Mouse (Mus musculus): ENCODE results near the gene Gga1. TPM values are rescaled to one million over a fixed set of nuclear protein-coding genes. Genes with fewer than 3 reads are reported as not detected.
"Not testable (repeated sequence)": the region's sequence is repeated elsewhere in the genome, so short reads cannot be mapped to it uniquely, and the experiment has no call there.

The Gga1 gene
- polyA plus RNA-seq, 1 experiment from 2014 or later = 14.8 TPM

DNA sequence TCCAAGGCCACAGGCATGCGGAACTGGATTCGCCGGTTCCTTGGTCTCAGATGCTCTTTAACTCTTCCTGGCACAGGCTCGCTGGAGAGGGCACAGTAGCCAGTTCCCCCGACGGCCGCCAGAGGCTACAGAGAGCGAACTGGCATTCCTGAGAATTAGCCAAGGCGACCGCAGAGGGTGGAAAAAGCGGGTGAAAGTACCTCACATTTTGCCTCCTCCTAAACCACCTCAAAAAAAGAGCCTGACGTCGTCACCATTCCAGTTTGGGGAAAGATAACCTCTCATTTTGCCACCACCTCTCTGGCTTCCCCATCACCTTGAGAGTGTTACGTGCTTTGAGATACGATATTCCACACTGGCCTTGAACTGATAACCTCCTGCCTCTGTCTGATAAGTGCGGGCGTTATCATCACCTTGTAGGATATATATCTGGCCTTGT is 713 bp upstream of the Gga1 start:
- 4% methylated on average over 17 of the region's 17 CpGs for WGBS (ENCODE audit: insufficient replicate concordance)
- ATAC-seq = no peak
- H3K9ac ChIP-seq (replicated peaks) = peak overlapping the region; percentile 89
- peak overlapping the region; percentile 96 for H3K27ac ChIP-seq (ENCODE audit: low read depth)
- peak overlapping the region; percentile 83 for H3K4me3 ChIP-seq (ENCODE audit: low read depth, low read length)
- no peaks in the 10 kb centered on the region for H3K27me3 ChIP-seq (ENCODE audit: insufficient read depth, low read length)
- H3K9me3 ChIP-seq (ENCODE audit: low read length) = no peaks in the 10 kb centered on the region
- TF ChIP-seq EP300 (IDR thresholded peaks at IDR 0.05; ENCODE audit: low read depth) (peak; percentile 73), CTCF (IDR thresholded peaks at IDR 0.05; ENCODE audit: low read depth) (peak; percentile 81)
- H3K4me1 ChIP-seq (ENCODE audit: insufficient read depth) = peaks cover 26% of the 10 kb centered on the region
- peak overlapping the region; percentile 92 for H3K4me2 ChIP-seq (ENCODE audit: low read depth, low read length)
- 0 out of 2 replicates have a peak, but pooled peaks cover 4% of the 10 kb centered on the region for H3K36me3 ChIP-seq (replicated peaks; ENCODE audit: insufficient read depth, low read length)
- peak; percentile 80 for DNase-seq

DNA sequence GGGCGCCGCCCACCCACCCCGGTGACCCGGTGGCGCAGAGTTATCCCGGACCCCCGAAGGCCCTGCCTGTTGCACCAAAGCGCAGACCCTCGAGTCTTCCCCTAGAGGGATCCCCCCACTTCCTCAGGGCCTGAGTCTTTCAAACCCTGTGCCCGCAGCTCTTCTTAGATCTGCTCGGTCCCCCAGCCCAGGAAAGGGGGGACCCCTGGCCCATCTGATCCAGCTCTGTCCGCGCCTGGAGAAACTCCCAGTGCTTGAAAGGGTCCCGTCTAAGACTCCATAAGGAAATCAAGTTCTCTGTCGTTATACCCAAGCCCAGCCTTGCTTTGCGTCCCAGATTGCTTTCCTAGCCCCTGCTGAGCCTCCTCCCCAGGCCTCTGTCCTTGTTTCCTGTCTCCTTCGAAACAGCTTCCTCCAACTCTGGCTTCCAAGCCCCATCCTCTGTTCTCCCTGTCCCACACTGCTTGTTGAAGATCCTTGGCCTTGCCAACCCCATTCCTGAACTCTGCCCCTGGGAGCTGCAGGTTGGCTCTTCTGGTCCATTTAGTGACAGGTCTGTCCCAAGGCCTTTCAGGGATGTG is 910 bp downstream of the Gga1 start:
- no peak for ATAC-seq
- Histone ChIP-seq H3K27ac (ENCODE audit: low read depth) (peak overlapping the region; percentile 96), H3K9ac (replicated peaks) (peak overlapping the region; percentile 89), H3K4me3 (ENCODE audit: low read depth, low read length) (peak overlapping the region; percentile 83), H3K27me3 (ENCODE audit: insufficient read depth, low read length) (no peaks in the 10 kb centered on the region), H3K4me2 (ENCODE audit: low read depth, low read length) (peak overlapping the region; percentile 92), H3K9me3 (ENCODE audit: low read length) (no peaks in the 10 kb centered on the region), H3K36me3 (replicated peaks; ENCODE audit: insufficient read depth, low read length) (peaks cover 19% of the 10 kb centered on the region), H3K4me1 (ENCODE audit: insufficient read depth) (peaks cover 26% of the 10 kb centered on the region)
- WGBS (ENCODE audit: insufficient replicate concordance) = 3% methylated on average over 15 of the region's 17 CpGs
- no peak for TF ChIP-seq EP300 (IDR thresholded peaks at IDR 0.05; ENCODE audit: low read depth)
- no peak for TF ChIP-seq CTCF (IDR thresholded peaks at IDR 0.05; ENCODE audit: low read depth)
- DNase-seq = no peak

DNA sequence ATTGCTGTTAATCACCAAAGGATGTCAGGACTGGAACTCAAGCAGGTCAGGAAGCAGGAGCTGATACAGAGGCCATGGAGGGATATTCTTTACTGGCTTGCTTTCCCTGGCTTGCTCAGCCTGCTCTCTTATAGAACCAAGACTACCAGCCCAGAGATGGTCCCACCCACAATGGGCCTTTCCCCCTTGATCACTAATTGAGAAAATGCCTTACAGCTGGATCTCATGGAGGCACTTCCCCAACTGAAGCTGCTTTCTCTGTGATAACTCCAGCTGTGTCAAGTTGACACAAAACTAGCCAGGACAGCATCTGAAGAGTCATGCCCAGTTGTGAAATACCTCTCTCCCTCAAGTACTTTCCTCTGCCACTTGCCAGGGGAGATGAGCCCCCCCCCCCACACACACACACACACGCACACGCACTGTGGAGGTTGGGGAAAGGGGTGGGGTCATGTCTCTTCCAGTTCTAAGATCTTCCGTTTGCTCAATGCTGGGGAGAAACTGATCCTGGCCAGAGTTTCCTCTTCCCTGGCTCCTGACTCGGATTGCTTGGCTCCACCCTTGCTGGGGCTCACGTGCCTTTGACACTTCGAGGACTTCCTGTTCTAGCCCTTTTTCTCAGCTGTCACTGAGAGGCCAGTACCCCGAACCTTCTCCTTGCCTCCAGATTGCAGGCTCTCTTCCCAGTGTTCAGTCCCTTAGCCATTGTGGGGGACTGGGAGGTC is 2.0 kb downstream of the Gga1 start:
- ATAC-seq; H3K4me3 ChIP-seq (ENCODE audit: low read depth, low read length); H3K27me3 ChIP-seq (ENCODE audit: insufficient read depth, low read length); H3K9ac ChIP-seq (replicated peaks); H3K9me3 ChIP-seq (ENCODE audit: low read length): not testable (repeated sequence)
- peaks cover 26% of the 10 kb centered on the region for H3K4me1 ChIP-seq (ENCODE audit: insufficient read depth)
- peak overlapping the region; percentile 71 for H3K27ac ChIP-seq (ENCODE audit: low read depth)
- peak; percentile 49 for DNase-seq
- peak overlapping the region; percentile 19; the same call in 1 of the 2 replicates for H3K4me2 ChIP-seq (ENCODE audit: low read depth, low read length)
- H3K36me3 ChIP-seq (replicated peaks; ENCODE audit: insufficient read depth, low read length) = peaks cover 30% of the 10 kb centered on the region
- WGBS (ENCODE audit: insufficient replicate concordance) = 23% methylated on average over 7 of the region's 7 CpGs

DNA sequence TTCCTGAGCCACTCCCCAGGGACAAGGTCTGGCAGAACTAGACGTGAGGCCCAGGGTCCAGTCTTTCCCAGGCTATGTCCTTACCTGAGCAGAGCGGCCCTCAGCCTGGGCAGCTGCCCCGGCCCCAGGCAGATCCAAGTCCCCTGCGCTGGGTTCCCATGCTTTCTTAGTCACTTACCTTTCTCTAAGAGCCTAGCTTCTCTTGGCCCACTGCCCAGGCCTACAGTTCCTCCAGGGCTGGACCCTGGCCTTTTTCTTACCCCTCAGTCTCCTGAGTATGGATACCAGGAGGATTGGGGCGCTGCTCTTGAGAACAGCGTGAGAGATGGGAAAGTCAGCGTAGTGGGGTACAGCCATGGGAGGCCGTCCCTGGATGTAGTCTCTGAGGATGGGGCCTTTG is 3.4 kb downstream of the Gga1 start:
- no peak for TF ChIP-seq CTCF (IDR thresholded peaks at IDR 0.05; ENCODE audit: low read depth)
- no peak for TF ChIP-seq EP300 (IDR thresholded peaks at IDR 0.05; ENCODE audit: low read depth)
- WGBS (ENCODE audit: insufficient replicate concordance) = 95% methylated on average over 8 of the region's 8 CpGs
- H3K4me3 ChIP-seq (ENCODE audit: low read depth, low read length) = no peak overlapping the region
- no peak overlapping the region for H3K9ac ChIP-seq (replicated peaks)
- H3K4me1 ChIP-seq (ENCODE audit: insufficient read depth) = peaks cover 26% of the 10 kb centered on the region
- no peak for DNase-seq
- no peaks in the 10 kb centered on the region for H3K27me3 ChIP-seq (ENCODE audit: insufficient read depth, low read length)
- no peaks in the 10 kb centered on the region for H3K9me3 ChIP-seq (ENCODE audit: low read length)
- no peak overlapping the region for H3K27ac ChIP-seq (ENCODE audit: low read depth)
- no peak overlapping the region for H3K4me2 ChIP-seq (ENCODE audit: low read depth, low read length)
- peaks cover 42% of the 10 kb centered on the region for H3K36me3 ChIP-seq (replicated peaks; ENCODE audit: insufficient read depth, low read length)
- ATAC-seq = no peak

DNA sequence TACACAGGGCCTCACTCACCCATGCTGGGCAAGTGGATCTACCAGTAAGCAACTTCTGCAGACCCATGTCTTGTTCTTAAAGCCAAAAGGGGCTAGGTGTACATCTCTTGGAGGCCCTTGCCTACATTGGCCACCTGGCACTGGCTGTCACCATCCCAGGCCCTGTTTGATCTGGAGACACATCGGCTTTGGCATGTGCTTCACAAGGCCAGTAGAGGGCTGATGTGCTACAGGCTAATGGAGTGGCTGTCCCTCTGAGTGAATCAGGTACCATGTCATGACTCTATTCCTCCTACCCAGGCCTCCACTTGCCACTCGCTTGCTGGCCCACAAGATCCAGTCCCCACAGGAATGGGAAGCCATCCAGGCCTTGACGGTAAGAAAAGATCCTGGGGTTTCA is 4.8 kb downstream of the Gga1 start:
- WGBS (ENCODE audit: insufficient replicate concordance) = 83% methylated on average over 3 of the region's 3 CpGs
- TF ChIP-seq CTCF (IDR thresholded peaks at IDR 0.05; ENCODE audit: low read depth) (0 out of 2 replicates have a peak, but pooled peaks have one; percentile 23), EP300 (IDR thresholded peaks at IDR 0.05; ENCODE audit: low read depth) (no peak)
- H3K9ac ChIP-seq (replicated peaks) = no peak overlapping the region
- no peaks in the 10 kb centered on the region for H3K27me3 ChIP-seq (ENCODE audit: insufficient read depth, low read length)
- H3K4me3 ChIP-seq (ENCODE audit: low read depth, low read length) = no peak overlapping the region
- no peak for DNase-seq
- H3K36me3 ChIP-seq (replicated peaks; ENCODE audit: insufficient read depth, low read length) = peaks cover 53% of the 10 kb centered on the region
- peaks cover 15% of the 10 kb centered on the region for H3K4me1 ChIP-seq (ENCODE audit: insufficient read depth)
- no peaks in the 10 kb centered on the region for H3K9me3 ChIP-seq (ENCODE audit: low read length)
- no peak for ATAC-seq
- no peak overlapping the region for H3K4me2 ChIP-seq (ENCODE audit: low read depth, low read length)
- H3K27ac ChIP-seq (ENCODE audit: low read depth) = no peak overlapping the region

DNA sequence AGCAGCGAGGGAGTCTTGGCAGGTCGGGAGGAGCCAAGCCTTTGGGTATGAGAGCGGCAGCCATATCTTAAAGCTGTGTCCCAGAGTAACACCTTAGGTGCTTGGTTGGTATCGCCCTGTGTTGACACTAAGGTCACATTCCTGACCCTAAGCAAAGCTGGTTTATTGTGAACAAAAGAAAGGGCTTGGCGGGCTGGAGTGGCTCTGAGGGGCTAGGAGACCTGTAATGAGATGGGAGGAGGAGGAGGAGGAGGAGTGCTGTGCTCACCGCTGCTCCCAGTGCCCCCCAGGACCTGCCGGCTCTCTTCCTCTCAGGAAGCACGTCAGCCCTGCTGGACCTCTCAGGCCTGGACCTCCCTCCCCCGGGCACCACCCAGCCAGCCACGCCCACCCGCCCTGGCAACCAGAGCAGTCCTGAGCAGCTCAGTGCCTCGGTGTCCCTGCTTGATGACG is 12.4 kb downstream of the Gga1 start:
- DNase-seq = peak; percentile 50
- no peak overlapping the region for H3K27ac ChIP-seq (ENCODE audit: low read depth)
- peak; percentile 24; the same call in 1 of the 2 replicates for ATAC-seq
- H3K4me3 ChIP-seq (ENCODE audit: low read depth, low read length) = no peak overlapping the region
- H3K4me2 ChIP-seq (ENCODE audit: low read depth, low read length) = no peak overlapping the region
- H3K36me3 ChIP-seq (replicated peaks; ENCODE audit: insufficient read depth, low read length) = peaks cover 62% of the 10 kb centered on the region
- H3K9me3 ChIP-seq (ENCODE audit: low read length) = no peaks in the 10 kb centered on the region
- H3K4me1 ChIP-seq (ENCODE audit: insufficient read depth) = peaks cover 16% of the 10 kb centered on the region
- no peaks in the 10 kb centered on the region for H3K27me3 ChIP-seq (ENCODE audit: insufficient read depth, low read length)
- 46% methylated on average over 13 of the region's 13 CpGs for WGBS (ENCODE audit: insufficient replicate concordance)
- TF ChIP-seq CTCF (IDR thresholded peaks at IDR 0.05; ENCODE audit: low read depth) = no peak
- no peak for TF ChIP-seq EP300 (IDR thresholded peaks at IDR 0.05; ENCODE audit: low read depth)
- no peak overlapping the region for H3K9ac ChIP-seq (replicated peaks)
